Mouse (Mus musculus) heart, adult 2 months (tissue): ENCODE measurements at regions not wholly inside any gene's neighbourhood (a gene's known extent, or its start where the extent isn't known, plus 50 kb on each side); places are given as distances from the start of the nearest gene placed in this dataset.

ENCODE experiments used
- CTCF ChIP-seq: fragments of 200-600 bp; IDR thresholded peaks from 2 replicates; pipeline ENCODE4 v1.8.1; 2022; ENCODE audit warnings: antibody characterized with exemption, mild to moderate bottlenecking, moderate library complexity
- EP300 ChIP-seq: fragments of 200-500 bp; IDR thresholded peaks from 2 replicates; pipeline ENCODE4 v1.6.1; 2011; ENCODE audit warnings: low read depth, low read length, control low read depth; ENCODE audit not compliant: insufficient read depth

GRCm38 (mm10) chr9:56559618-56560144 lies 141.3 kb downstream of the Hmg20a start:
- no peak for TF ChIP-seq CTCF
- no peak for TF ChIP-seq EP300
